ENCODE assay signal across 9 mouse cellular contexts in the genomic region with DNA sequence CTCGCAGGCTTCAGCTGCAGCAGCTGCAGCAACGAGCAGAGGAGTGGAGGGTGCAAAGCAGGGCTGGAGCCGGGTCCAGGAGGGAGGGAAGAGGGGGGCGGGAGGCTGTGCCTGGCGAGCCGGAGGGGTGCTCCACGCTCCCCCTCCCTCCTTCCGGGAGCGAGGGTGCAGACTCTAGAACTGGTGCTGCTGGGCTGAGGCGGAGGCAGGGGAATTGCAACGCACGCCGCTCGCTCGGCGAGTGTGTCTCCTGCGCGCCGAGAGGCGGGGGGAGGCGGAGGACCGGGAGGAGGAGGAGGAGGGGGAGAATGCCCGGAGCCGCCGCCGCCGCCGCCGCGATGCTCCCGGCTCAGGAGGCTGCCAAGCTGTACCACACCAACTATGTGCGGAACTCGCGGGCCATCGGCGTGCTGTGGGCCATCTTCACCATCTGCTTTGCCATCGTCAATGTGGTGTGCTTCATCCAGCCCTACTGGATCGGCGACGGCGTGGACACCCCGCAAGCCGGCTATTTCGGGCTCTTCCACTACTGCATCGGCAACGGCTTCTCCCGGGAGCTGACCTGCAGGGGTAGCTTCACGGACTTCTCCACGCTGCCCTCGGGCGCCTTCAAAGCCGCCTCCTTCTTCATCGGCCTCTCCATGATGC. TPM values are rescaled to one million over a fixed set of nuclear protein-coding genes. Genes with fewer than 3 reads are reported as not detected.
DNase-seq lines count a peak whose midpoint lies in the region; ATAC-seq and TF ChIP-seq lines count a peak whose summit lies in the region.
"Had no signal": no experiment of that assay in that cellular context is flagged by ENCODE, and none has a peak within 500 bp of the region (broad histone marks: within the 10 kb centered on the region; RNA-seq: fewer than 3 reads in every experiment).

A gene (plus strand): TSS at position 175 of the 648 bp plus-strand sequence.

- H3K4me3 ChIP-seq in heart, postnatal 0 days (ENCODE audit: low read depth, low read length): peak within 1 kb of the TSS; percentile 48
- H3K4me3 ChIP-seq in midbrain, postnatal 0 days (ENCODE audit: low read depth, low read length): peak within 1 kb of the TSS; percentile 77

- WGBS in heart, postnatal 0 days: under 1% methylated on average over 45 of the region's 53 CpGs
- under 1% methylated on average over 29 of the region's 53 CpGs for WGBS in midbrain, postnatal 0 days

- no peak for TF ChIP-seq EP300 in heart, postnatal 0 days (IDR thresholded peaks at IDR 0.05; ENCODE audit: low read depth)

- no peak for TF ChIP-seq CTCF in heart, postnatal 0 days (IDR thresholded peaks at IDR 0.05; ENCODE audit: low read depth)
- no peak for TF ChIP-seq CTCF in midbrain, postnatal 0 days (IDR thresholded peaks at IDR 0.05)

- H3K4me1 ChIP-seq in heart, postnatal 0 days (ENCODE audit: control insufficient read depth, insufficient read depth): no peaks in the 10 kb centered on the region; the same call in 1 of the 2 replicates
- no peaks in the 10 kb centered on the region for H3K4me1 ChIP-seq in midbrain, postnatal 0 days (ENCODE audit: insufficient read depth, low read length)

- no peaks in the 10 kb centered on the region for H3K9me3 ChIP-seq in heart, postnatal 0 days (replicated peaks; ENCODE audit: control insufficient read depth, low read length)
- no peaks in the 10 kb centered on the region for H3K9me3 ChIP-seq in midbrain, postnatal 0 days (ENCODE audit: low read length)

- no peak for ATAC-seq in heart, postnatal 0 days (ENCODE audit: insufficient read depth, low read depth)
- peak; percentile 84 for ATAC-seq in midbrain, postnatal 0 days (ENCODE audit: low FRiP score)

- no peak within 1 kb of the TSS for H3K27ac ChIP-seq in heart, postnatal 0 days (ENCODE audit: low read depth)
- H3K27ac ChIP-seq in midbrain, postnatal 0 days (ENCODE audit: low read depth, low read length): peak within 1 kb of the TSS; percentile 68

- peak within 1 kb of the TSS; percentile 77 for H3K4me2 ChIP-seq in heart, postnatal 0 days (ENCODE audit: low read depth, low read length)
- H3K4me2 ChIP-seq in midbrain, postnatal 0 days (ENCODE audit: low read depth, low read length, poor library complexity, severe bottlenecking): peak within 1 kb of the TSS; percentile 92

- peaks cover 50% of the 10 kb centered on the region for H3K27me3 ChIP-seq in heart, postnatal 0 days (ENCODE audit: control insufficient read depth, insufficient read depth, low read length)
- no peaks in the 10 kb centered on the region for H3K27me3 ChIP-seq in midbrain, postnatal 0 days (ENCODE audit: insufficient read depth, low read length)

- no peak within 1 kb of the TSS for H3K9ac ChIP-seq in heart, postnatal 0 days (replicated peaks; ENCODE audit: low read depth, low read length)
- peak within 1 kb of the TSS; percentile 84 for H3K9ac ChIP-seq in midbrain, postnatal 0 days (replicated peaks; ENCODE audit: low read length, poor library complexity, severe bottlenecking)

- intact Hi-C loops in gastrocnemius, postnatal 14 days (cut with DNase I; ENCODE audit: low total_unique reads): no loop called here

- H3K36me3 ChIP-seq in heart, postnatal 0 days (replicated peaks; ENCODE audit: control insufficient read depth, insufficient read depth, low read length): no peaks in the 10 kb centered on the region
- no peaks in the 10 kb centered on the region for H3K36me3 ChIP-seq in midbrain, postnatal 0 days (ENCODE audit: insufficient read depth, low read length)

- peak; percentile 10 for DNase-seq in gastrocnemius, postnatal 14 days
- no peak for DNase-seq in gastrocnemius, adult 8-10 months (ENCODE audit: low spot score in 2 of 2)
- DNase-seq in adrenal gland, adult 18-20 months (ENCODE audit: low spot score in 2 of 2): peak; percentile 3 to 24
- peak; percentile 24 for DNase-seq in embryo, embryonic 11.5 days (ENCODE audit: low read depth, low spot score)
- DNase-seq in heart, postnatal 0 days (ENCODE audit: low spot score): no peak
- peak; percentile 22 to 41 for DNase-seq in left cerebral cortex, adult 8-10 months (ENCODE audit: low spot score in 2 of 2)
- DNase-seq in midbrain, postnatal 0 days (ENCODE audit: low spot score): peak; percentile 55
- peak; percentile 20 for DNase-seq in yolk sac, embryonic 10.5 days (ENCODE audit: low spot score)

RNA-seq across cellular contexts. Expression of the gene that starts here (rescaled TPM):
- total RNA-seq in gastrocnemius, postnatal 14 days (2021): under 1 TPM in 1 of 2 experiments, not detected in 1; 0.09 TPM
- under 1 TPM in 2 of 4 experiments, not detected in 2; 0.08 to 0.13 TPM for total RNA-seq in gastrocnemius, adult 8-10 months (2022)
- total RNA-seq in adrenal gland, adult 18-20 months (2021): 1 to 10 TPM; 1.4 TPM
- not detected in 2 replicates for total RNA-seq in heart, postnatal 0 days (2014; rRNA removed; ENCODE audit: low replicate concordance)
- polyA plus RNA-seq in heart, postnatal 0 days (2015; fragmentation: Nextera tagmentation; extraction: Ambion mirVana): 0.10 and 0.18 TPM in 2 replicates
- total RNA-seq in left cerebral cortex, adult 8-10 months (2022): 10 to 100 TPM; 21.3 to 23.9 (median 22.6) TPM
- 70.0 and 72.5 TPM in 2 replicates for total RNA-seq in midbrain, postnatal 0 days (2014; rRNA removed)
- polyA plus RNA-seq in midbrain, postnatal 0 days (2015; fragmentation: Nextera tagmentation; extraction: Ambion mirVana): 50.7 and 51.8 TPM in 2 replicates
- polyA plus RNA-seq: C2C12 had no signal

Comparison
In these comparisons a context has a peak if more than half of its experiments do, and no peak if none do; other contexts are left out.
1. RNA of the gene that starts here (total RNA-seq): 70.0 to 72.5 TPM in midbrain, postnatal 0 days and 21.3 to 23.9 TPM in left cerebral cortex, adult 8-10 months; 1.4 TPM in adrenal gland, adult 18-20 months, 0.09 TPM in gastrocnemius, postnatal 14 days, 0.08 to 0.13 TPM in gastrocnemius, adult 8-10 months and not detected in heart, postnatal 0 days; every median in the first group is over 4 times any median in the second.
2. RNA of the gene that starts here (polyA plus RNA-seq): 50.7 to 51.8 TPM in midbrain, postnatal 0 days; 0.10 to 0.18 TPM in heart, postnatal 0 days; every median in the first group is over 10 times any median in the second.
3. Peak in DNase-seq in gastrocnemius, postnatal 14 days; RNA of the gene not detected or under 1 TPM.
4. DNase-seq: peak in adrenal gland, adult 18-20 months (2 of 2), embryo, embryonic 11.5 days (single experiment), left cerebral cortex, adult 8-10 months (2 of 2), midbrain, postnatal 0 days (single experiment) and yolk sac, embryonic 10.5 days (single experiment); none in gastrocnemius, adult 8-10 months (0 of 2) and heart, postnatal 0 days (single experiment).